Mouse (Mus musculus) left cerebral cortex, adult 8-10 months (tissue): Measurements from ENCODE around the gene Tas2r135. TPM values are rescaled to one million over a fixed set of nuclear protein-coding genes. Genes with fewer than 3 reads are reported as not detected.

ENCODE experiments used
- DNase-seq, 2 experiments: peaks; one replicate each; pipeline ENCODE4 v3.0.0; 2022; ENCODE audit warnings: low spot score in 2 of 2
- total RNA-seq, 4 experiments: library from RNA; stranded (reverse); gene quantifications; 2 replicates each; pipeline ENCODE4 v1.2.4; 2022

The Tas2r135 gene
- total RNA-seq, 4 experiments from 2014 or later = not detected

DNA sequence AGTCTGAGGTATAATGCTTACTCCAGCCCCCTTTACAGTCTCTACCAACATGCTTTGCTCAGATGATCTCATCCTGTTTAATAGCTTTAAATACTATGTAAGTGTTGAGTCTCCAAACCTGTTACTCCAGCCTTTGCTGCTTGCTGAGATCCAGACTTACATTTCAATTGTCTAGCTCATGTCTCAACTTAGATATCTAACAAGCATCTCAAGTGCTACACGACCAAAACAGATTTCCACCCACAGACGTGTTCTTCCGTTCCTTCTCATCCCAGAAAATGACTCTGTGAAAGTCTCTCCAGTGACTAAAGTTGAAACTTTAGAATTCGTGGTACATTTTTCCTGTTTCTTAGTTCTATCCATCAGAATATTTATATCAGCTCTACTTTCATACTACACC, 21.1 kb downstream of the Tas2r135 start:
- DNase-seq = no peak

DNA sequence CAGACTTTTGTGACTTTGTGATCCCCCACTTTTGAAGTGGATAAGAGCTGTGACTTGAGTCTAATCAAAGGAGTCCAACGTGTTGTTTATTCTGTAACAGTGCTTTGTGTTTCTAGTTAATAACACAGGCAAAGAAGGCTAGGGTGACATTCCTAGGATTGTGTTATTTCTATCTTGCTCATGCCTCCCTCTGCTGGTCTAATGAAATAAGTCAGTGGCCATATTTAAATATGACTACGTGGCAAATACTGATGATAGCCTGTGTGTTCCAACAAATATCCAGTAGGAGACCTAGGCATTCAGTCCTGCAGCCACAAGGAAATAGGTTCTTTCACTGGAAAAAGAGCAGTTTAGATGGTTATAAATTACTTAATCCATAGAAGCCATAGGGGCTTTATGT, 28.3 kb downstream of the Tas2r135 start:
- no peak for DNase-seq

DNA sequence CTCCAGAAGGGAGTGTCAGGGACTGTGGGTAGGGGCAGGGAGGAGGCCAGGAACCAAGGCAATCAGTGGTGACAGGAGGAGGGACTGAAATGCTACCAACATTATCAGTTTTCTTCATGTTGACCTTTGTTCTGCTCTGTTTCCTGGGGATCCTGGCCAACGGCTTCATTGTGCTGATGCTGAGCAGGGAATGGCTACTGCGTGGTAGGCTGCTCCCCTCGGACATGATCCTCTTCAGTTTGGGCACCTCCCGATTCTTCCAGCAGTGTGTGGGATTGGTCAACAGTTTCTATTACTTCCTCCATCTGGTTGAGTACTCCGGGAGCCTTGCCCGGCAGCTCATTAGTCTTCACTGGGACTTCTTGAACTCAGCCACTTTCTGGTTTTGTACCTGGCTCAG, 29.2 kb downstream of the Tas2r135 start, which contains the start of gene Tas2r126:
Gene Tas2r126 (plus strand): TSS at position 90 of the 400 bp plus-strand sequence.
- no peak for DNase-seq

DNA sequence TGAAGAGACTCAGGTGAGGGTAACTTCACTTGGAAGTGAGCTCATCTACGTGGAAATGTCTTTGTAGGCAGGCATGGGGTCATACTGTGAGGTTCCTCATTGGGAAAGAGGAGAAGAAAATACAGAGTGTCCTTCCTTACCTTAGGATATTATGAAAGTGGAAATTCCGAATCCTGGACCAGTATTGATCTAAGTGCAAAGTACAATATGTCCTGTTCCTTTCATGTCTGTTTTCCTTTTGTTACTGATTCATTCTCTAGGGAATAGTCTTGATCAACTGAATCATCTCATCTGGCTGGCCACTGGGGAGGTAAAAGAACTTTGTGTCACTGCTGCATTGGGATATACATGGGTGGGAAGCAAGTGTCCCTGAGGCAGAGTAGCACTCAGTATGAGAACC, 30.3 kb downstream of the Tas2r135 start:
- no peak for DNase-seq

DNA sequence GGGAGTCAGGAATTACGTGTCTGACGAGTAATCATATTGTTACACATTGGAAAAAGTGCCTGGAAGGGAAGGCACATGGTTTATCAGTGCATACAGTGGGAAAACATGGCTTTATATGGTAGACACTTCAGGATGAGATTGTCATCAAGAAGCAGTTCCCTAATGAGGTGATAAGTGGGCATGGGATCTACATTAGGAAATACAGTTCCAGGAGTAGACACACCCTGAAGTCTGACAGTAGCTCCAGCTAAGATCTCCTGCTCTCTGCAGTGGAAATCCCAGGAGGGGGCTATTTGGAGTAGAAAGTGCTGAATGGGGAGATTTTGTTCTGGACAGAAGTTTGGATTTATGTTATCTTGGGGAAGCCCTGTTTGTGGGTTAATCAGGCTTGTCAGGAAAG, 36.2 kb downstream of the Tas2r135 start:
- no peak for DNase-seq

DNA sequence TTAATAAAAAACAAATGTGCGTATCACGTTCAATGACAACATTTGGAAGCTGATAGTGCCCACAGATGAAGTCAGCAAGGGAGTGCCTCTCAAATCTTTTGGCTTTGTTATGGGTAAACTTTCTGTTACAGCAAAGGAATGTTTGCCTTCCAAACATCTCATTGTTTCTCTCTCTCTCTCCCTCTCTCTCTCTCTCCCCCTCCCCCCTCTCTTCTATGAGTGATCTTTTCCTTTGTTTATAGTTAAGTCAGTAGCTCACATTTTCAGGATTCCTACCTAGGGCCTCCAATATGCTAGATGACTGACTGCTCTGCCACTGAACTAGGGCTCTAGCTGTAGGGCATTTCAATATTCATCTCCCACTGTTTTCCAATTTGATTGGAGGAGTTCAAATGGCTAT, 39.3 kb downstream of the Tas2r135 start:
- DNase-seq = no peak

DNA sequence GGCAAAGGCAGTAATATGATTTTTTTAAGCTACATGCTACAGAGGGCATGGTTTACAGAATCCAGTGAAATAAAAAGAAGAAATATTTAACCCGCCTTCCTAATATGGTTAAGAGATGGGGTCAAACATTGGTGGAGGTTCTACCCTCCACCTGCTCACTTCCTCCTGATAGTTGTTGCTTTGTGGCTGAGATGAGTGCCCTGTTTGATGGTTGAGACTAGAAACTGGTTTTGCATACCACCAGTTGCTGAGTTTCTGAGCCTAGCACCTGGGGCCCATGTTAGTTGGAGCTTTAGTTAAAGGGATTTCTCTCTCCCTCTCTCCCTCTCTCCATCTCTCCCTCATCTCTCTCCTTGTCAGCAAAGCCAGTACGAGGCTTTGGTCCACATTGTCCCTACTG, 42.1 kb downstream of the Tas2r135 start:
- DNase-seq = no peak

Other genes with a start within 250 kb of the Tas2r135 start
- not detected for gene Tas2r144, start 190.1 kb upstream of the Tas2r135 start, total RNA-seq
- 10 to 100 TPM; 11.3 to 13.8 (median 11.7) TPM for gene Gstk1, start 159.5 kb upstream of the Tas2r135 start, total RNA-seq
- not detected for gene Tmem139, start 143.5 kb upstream of the Tas2r135 start, total RNA-seq
- 10 to 100 TPM; 20.7 to 22.6 (median 22.0) TPM for gene Casp2, start 140.4 kb upstream of the Tas2r135 start, total RNA-seq
- 1 to 10 TPM; 4.3 to 4.8 (median 4.4) TPM for gene Clcn1, start 118.7 kb upstream of the Tas2r135 start, total RNA-seq
- gene Fam131b, start 80.8 kb upstream of the Tas2r135 start, total RNA-seq = 100 to 1,000 TPM; 112 to 128 (median 121) TPM
- gene Zyx, start 55.8 kb upstream of the Tas2r135 start, total RNA-seq = 10 to 100 TPM; 42.1 to 50.3 (median 47.5) TPM
- under 1 TPM in 3 of 4 experiments, not detected in 1; 0.23 to 0.68 (median 0.28) TPM for gene Epha1, start 32.2 kb upstream of the Tas2r135 start, total RNA-seq
- not detected for gene Tas2r143, start 5.2 kb upstream of the Tas2r135 start, total RNA-seq
- not detected for gene Tas2r126, start 29.1 kb downstream of the Tas2r135 start, total RNA-seq
- not detected for gene Olfr458, start 59.8 kb downstream of the Tas2r135 start, total RNA-seq
- not detected for gene Olfr457, start 70.9 kb downstream of the Tas2r135 start, total RNA-seq
- gene Olfr456, start 81.8 kb downstream of the Tas2r135 start, total RNA-seq = not detected
- gene Olfr455, start 142.2 kb downstream of the Tas2r135 start, total RNA-seq = not detected
- not detected for gene Tcaf3, start 192.3 kb downstream of the Tas2r135 start, total RNA-seq
- gene Tcaf2, start 239.8 kb downstream of the Tas2r135 start, total RNA-seq = under 1 TPM; 0.40 to 0.91 (median 0.58) TPM